In genomic region chr4:43652726-43653125, GRCm38 (mm10) we compare ENCODE assay signal across 8 mouse cellular contexts. TPM values are rescaled to one million over a fixed set of nuclear protein-coding genes. Genes with fewer than 3 reads are reported as not detected.
DNase-seq lines count a peak whose midpoint lies in the region; ATAC-seq and TF ChIP-seq lines count a peak whose summit lies in the region.
"Had no signal": no experiment of that assay in that cellular context is flagged by ENCODE, and none has a peak within 500 bp of the region (broad histone marks: within the 10 kb centered on the region; RNA-seq: fewer than 3 reads in every experiment).

No protein-coding gene starts in this region.

- H3K4me1 ChIP-seq in testis, adult 2 months (ENCODE audit: control insufficient read depth, insufficient read depth, low read length) = peaks cover 16% of the 10 kb centered on the region
- peaks cover 22% of the 10 kb centered on the region for H3K4me1 ChIP-seq in hindbrain, embryonic 12.5 days
- peaks cover 9% of the 10 kb centered on the region for H3K4me1 ChIP-seq in limb, embryonic 15.5 days

- H3K27ac ChIP-seq in testis, adult 2 months (ENCODE audit: control insufficient read depth, insufficient read depth, low read depth, low read length) = no peak overlapping the region
- no peak overlapping the region for H3K27ac ChIP-seq in hindbrain, embryonic 12.5 days
- H3K27ac ChIP-seq in limb, embryonic 15.5 days = no peak overlapping the region

- H3K4me3 ChIP-seq in testis, adult 2 months (ENCODE audit: control insufficient read depth, low read depth, low read length) = peak overlapping the region; percentile 87
- peak overlapping the region; percentile 27 for H3K4me3 ChIP-seq in hindbrain, embryonic 12.5 days
- no peak overlapping the region for H3K4me3 ChIP-seq in limb, embryonic 15.5 days

- no peak for TF ChIP-seq POLR2A in testis, adult 2 months (IDR thresholded peaks at IDR 0.05; ENCODE audit: control insufficient read depth, low read depth, low read length)

- peak overlapping the region; percentile 35 for H3K9ac ChIP-seq in hindbrain, embryonic 12.5 days
- no peak overlapping the region for H3K9ac ChIP-seq in limb, embryonic 15.5 days

- H3K9me3 ChIP-seq in hindbrain, embryonic 12.5 days (replicated peaks) = peaks cover 7% of the 10 kb centered on the region
- peaks cover 6% of the 10 kb centered on the region; the same call in 1 of the 2 replicates for H3K9me3 ChIP-seq in limb, embryonic 15.5 days

- WGBS in hindbrain, embryonic 12.5 days = 91% methylated on average over 4 of the region's 4 CpGs
- WGBS in limb, embryonic 15.5 days = 88% methylated on average over 4 of the region's 4 CpGs

- ATAC-seq in hindbrain, embryonic 12.5 days (ENCODE audit: low FRiP score) = no peak
- no peak for ATAC-seq in limb, embryonic 15.5 days (ENCODE audit: insufficient number of reproducible peaks, low FRiP score, low TSS enrichment, low read depth)

- H3K36me3 ChIP-seq in testis, adult 2 months (ENCODE audit: control insufficient read depth, insufficient read depth, low read length) = no peaks in the 10 kb centered on the region
- peaks cover 28% of the 10 kb centered on the region for H3K36me3 ChIP-seq in hindbrain, embryonic 12.5 days
- H3K36me3 ChIP-seq in limb, embryonic 15.5 days = peaks cover 33% of the 10 kb centered on the region

- peak overlapping the region; percentile 49 for H3K4me2 ChIP-seq in hindbrain, embryonic 12.5 days (replicated peaks)
- H3K4me2 ChIP-seq in limb, embryonic 15.5 days = 0 out of 2 replicates have a peak overlapping the region, but pooled peaks have one; percentile 31

- TF ChIP-seq CTCF in testis, adult 2 months (IDR thresholded peaks at IDR 0.05; ENCODE audit: control insufficient read depth, insufficient read depth, insufficient replicate concordance, low read depth, low read length) = no peak

- DNase-seq in testis, postnatal 14 days (ENCODE audit: low spot score) = no peak
- no peak for DNase-seq in yolk sac, embryonic 10.5 days (ENCODE audit: low spot score)
- DNase-seq in embryo, embryonic 11 days = no peak
- DNase-seq in left cerebral cortex, adult 8-10 months (ENCODE audit: low spot score in 2 of 2) = no peak
- DNase-seq: layer of hippocampus, adult 9-11 months had no signal

- H3K27me3 ChIP-seq in testis, adult 2 months (ENCODE audit: control insufficient read depth, insufficient read depth, low read length) = no peaks in the 10 kb centered on the region
- H3K27me3 ChIP-seq in hindbrain, embryonic 12.5 days = no peaks in the 10 kb centered on the region
- H3K27me3 ChIP-seq in limb, embryonic 15.5 days = no peaks in the 10 kb centered on the region

RNA-seq across cellular contexts. Expression of gene Spag8, which starts 0.7 kb away (rescaled TPM):
- polyA plus RNA-seq in testis, adult 2 months (2012; rRNA removed) = 112 and 124 TPM in 2 replicates
- 7.1 and 7.2 TPM in 2 replicates for polyA plus RNA-seq in hindbrain, embryonic 12.5 days (2016; fragmentation: Nextera tagmentation; extraction: Ambion mirVana)
- polyA plus RNA-seq in limb, embryonic 15.5 days (2015; fragmentation: Nextera tagmentation; extraction: Ambion mirVana) = 0.36 and 0.47 TPM in 2 replicates
- 1 to 10 TPM; 1.3 to 1.6 (median 1.5) TPM for total RNA-seq in left cerebral cortex, adult 8-10 months (2022)

RNA-seq across cellular contexts. Expression of gene Hint2, which starts 3.5 kb away (rescaled TPM):
- 11.6 and 14.3 TPM in 2 replicates for polyA plus RNA-seq in testis, adult 2 months (2012; rRNA removed)
- polyA plus RNA-seq in hindbrain, embryonic 12.5 days (2016; fragmentation: Nextera tagmentation; extraction: Ambion mirVana) = 72.7 and 78.3 TPM in 2 replicates
- 75.3 and 81.9 TPM in 2 replicates for polyA plus RNA-seq in limb, embryonic 15.5 days (2015; fragmentation: Nextera tagmentation; extraction: Ambion mirVana)
- 10 to 100 TPM; 29.6 to 46.8 (median 41.6) TPM for total RNA-seq in left cerebral cortex, adult 8-10 months (2022)

RNA-seq across cellular contexts. Expression of gene Tmem8b, which starts 16.0 kb away (rescaled TPM):
- 55.7 and 59.7 TPM in 2 replicates for polyA plus RNA-seq in testis, adult 2 months (2012; rRNA removed)
- 13.7 and 14.4 TPM in 2 replicates for polyA plus RNA-seq in hindbrain, embryonic 12.5 days (2016; fragmentation: Nextera tagmentation; extraction: Ambion mirVana)
- 4.2 and 5.3 TPM in 2 replicates for polyA plus RNA-seq in limb, embryonic 15.5 days (2015; fragmentation: Nextera tagmentation; extraction: Ambion mirVana)
- 10 to 100 TPM; 56.5 to 59.6 (median 57.4) TPM for total RNA-seq in left cerebral cortex, adult 8-10 months (2022)

RNA-seq across cellular contexts. Expression of gene Fam221b, which starts 16.2 kb away (rescaled TPM):
- polyA plus RNA-seq in testis, adult 2 months (2012; rRNA removed) = 182 and 185 TPM in 2 replicates
- 3.1 and 3.8 TPM in 2 replicates for polyA plus RNA-seq in hindbrain, embryonic 12.5 days (2016; fragmentation: Nextera tagmentation; extraction: Ambion mirVana)
- 2.9 TPM in 2 replicates for polyA plus RNA-seq in limb, embryonic 15.5 days (2015; fragmentation: Nextera tagmentation; extraction: Ambion mirVana)
- 1 to 10 TPM; 1.2 to 2.0 (median 1.6) TPM for total RNA-seq in left cerebral cortex, adult 8-10 months (2022)

RNA-seq across cellular contexts. Expression of gene Npr2, which starts 21.0 kb away (rescaled TPM):
- 2.6 and 4.0 TPM in 2 replicates for polyA plus RNA-seq in testis, adult 2 months (2012; rRNA removed)
- 30.7 and 31.8 TPM in 2 replicates for polyA plus RNA-seq in hindbrain, embryonic 12.5 days (2016; fragmentation: Nextera tagmentation; extraction: Ambion mirVana)
- polyA plus RNA-seq in limb, embryonic 15.5 days (2015; fragmentation: Nextera tagmentation; extraction: Ambion mirVana) = 16.8 and 22.2 TPM in 2 replicates
- total RNA-seq in left cerebral cortex, adult 8-10 months (2022) = 10 to 100 TPM; 42.5 to 60.2 (median 56.9) TPM

Comparison
In these comparisons a context has a peak if more than half of its experiments do, and no peak if none do; other contexts are left out.
1. RNA of gene Spag8, which starts 0.7 kb away (polyA plus RNA-seq): 112 to 124 TPM in testis, adult 2 months; 7.1 to 7.2 TPM in hindbrain, embryonic 12.5 days and 0.36 to 0.47 TPM in limb, embryonic 15.5 days; every median in the first group is over 10 times any median in the second.